Mouse (Mus musculus) regulatory T cell (primary cell): ENCODE data around the gene Gm33543.

Experiments used
- in situ Hi-C: fragments of 300-600 bp; cut with MboI, MseI; formaldehyde crosslinking; loops from one replicate; pipeline ENCODE4 v1.15.1; 2025; ENCODE audit warnings: high pct_unique_total_duplicates

Gene Gm33543

GRCm38 (mm10) chr10:95842789-95843637, at the start of gene Gm33543:
TSS of gene Gm33543 (minus strand) at chr10:95842930.
- in situ Hi-C loops, result no loop called here

GRCm38 (mm10) chr10:95892132-95892531, 49.4 kb upstream of the Gm33543 start:
- in situ Hi-C loops, result loop anchor here (10.0 kb wide), 1 partner anchor 143 kb away; no protein-coding TSS in a partner anchor

- in situ Hi-C loops, result loop anchor here (10.0 kb wide), 1 partner anchor 143 kb away; no protein-coding TSS in a partner anchor
These were observed 48.7 kb upstream of the Gm33543 start for GRCm38 (mm10) chr10:95891214-95891960.

GRCm38 (mm10) chr10:95883761-95884517, 41.2 kb upstream of the Gm33543 start:
- in situ Hi-C loops, result no loop called here

GRCm38 (mm10) chr10:95882036-95882435, 39.3 kb upstream of the Gm33543 start:
- in situ Hi-C loops, result no loop called here

- in situ Hi-C loops, result no loop called here
These were observed 37.5 kb upstream of the Gm33543 start for GRCm38 (mm10) chr10:95879983-95880934.

- in situ Hi-C loops, result no loop called here
These were observed 28.1 kb upstream of the Gm33543 start for GRCm38 (mm10) chr10:95870782-95871181.

GRCm38 (mm10) chr10:95868348-95868747, 25.6 kb upstream of the Gm33543 start:
- in situ Hi-C loops, result no loop called here

GRCm38 (mm10) chr10:95867596-95867995, 24.9 kb upstream of the Gm33543 start:
- in situ Hi-C loops, result no loop called here

- in situ Hi-C loops, result loop anchor here (5.0 kb wide), 1 partner anchor 312 kb away; no protein-coding TSS in a partner anchor
These were observed 21.8 kb upstream of the Gm33543 start for GRCm38 (mm10) chr10:95864349-95865124.

- in situ Hi-C loops, result loop anchor here (5.0 kb wide), 1 partner anchor 310 kb away; no protein-coding TSS in a partner anchor
These were observed 19.9 kb upstream of the Gm33543 start for GRCm38 (mm10) chr10:95862664-95863063.

- in situ Hi-C loops, result no loop called here
These were observed 15.4 kb upstream of the Gm33543 start for GRCm38 (mm10) chr10:95858164-95858563.

GRCm38 (mm10) chr10:95855411-95855810, 12.7 kb upstream of the Gm33543 start:
- in situ Hi-C loops, result no loop called here

GRCm38 (mm10) chr10:95850504-95850903, 7.8 kb upstream of the Gm33543 start:
- in situ Hi-C loops, result no loop called here

GRCm38 (mm10) chr10:95846739-95847138, 4.0 kb upstream of the Gm33543 start:
- in situ Hi-C loops, result no loop called here

- in situ Hi-C loops, result no loop called here
These were observed 3.6 kb upstream of the Gm33543 start for GRCm38 (mm10) chr10:95846281-95846680.

- in situ Hi-C loops, result no loop called here
These were observed 1.1 kb upstream of the Gm33543 start for GRCm38 (mm10) chr10:95843878-95844277.

GRCm38 (mm10) chr10:95841241-95841640, 1.5 kb downstream of the Gm33543 start:
- in situ Hi-C loops, result no loop called here

- in situ Hi-C loops, result no loop called here
These were observed 2.9 kb downstream of the Gm33543 start for GRCm38 (mm10) chr10:95839803-95840202.

GRCm38 (mm10) chr10:95839036-95839435, 3.7 kb downstream of the Gm33543 start:
- in situ Hi-C loops, result no loop called here
